Mouse (Mus musculus): ENCODE data around the gene Zw10. TPM values are rescaled to one million over a fixed set of nuclear protein-coding genes. Genes with fewer than 3 reads are reported as not detected.

Zw10 gene
- 4.1 and 5.5 TPM in 2 replicates for polyA plus RNA-seq (2021; fragmentation: Nextera tagmentation)
- long read RNA-seq, experiment 1, partial matches to known transcripts: 4 of 10 reads
- long read RNA-seq, experiment 1, other reads (novel, unspliced or antisense): 2 of 10 reads
- long read RNA-seq, experiment 2, transcript Zw10-201 (16 exons, 2,863 nt): major isoform, 45 of 61 reads
- long read RNA-seq, experiment 2, partial matches to known transcripts: 7 of 61 reads
- long read RNA-seq, experiment 2, other reads (novel, unspliced or antisense): 9 of 61 reads

GRCm38 (mm10) chr9:49055333-49056205 lies at the start of gene Zw10:
Gene Zw10 (plus strand): TSS chr9:49055613.

GRCm38 (mm10) chr9:49081107-49081506 lies 25.7 kb downstream of the Zw10 start, which contains the start of gene Tmprss5:
Gene Tmprss5 (plus strand): TSS chr9:49081260.

Other genes starting within 250 kb of the Zw10 start
- 7.7 and 8.3 TPM in 2 replicates for gene Zbtb16, start 219.4 kb upstream of the Zw10 start, polyA plus RNA-seq (2021; fragmentation: Nextera tagmentation)
- 11.1 and 13.2 TPM in 2 replicates for gene Htr3a, start 144.5 kb upstream of the Zw10 start, polyA plus RNA-seq (2021; fragmentation: Nextera tagmentation)
- not detected in 2 replicates for gene Htr3b, start 90.6 kb upstream of the Zw10 start, polyA plus RNA-seq (2021; fragmentation: Nextera tagmentation)
- gene Usp28, start 70.2 kb upstream of the Zw10 start, polyA plus RNA-seq (2021; fragmentation: Nextera tagmentation): 7.1 and 7.2 TPM in 2 replicates
- gene Tmprss5, start 25.6 kb downstream of the Zw10 start, polyA plus RNA-seq (2021; fragmentation: Nextera tagmentation): 0.87 and 1.0 TPM in 2 replicates
- not detected in 2 replicates for gene Gm4894, start 194.9 kb downstream of the Zw10 start, polyA plus RNA-seq (2021; fragmentation: Nextera tagmentation)